Mouse (Mus musculus) hematopoietic stem cell, adult 5-6 weeks (primary cell): ENCODE results near the gene B4galnt1. TPM values are rescaled to one million over a fixed set of nuclear protein-coding genes. Genes with fewer than 3 reads are reported as not detected.
"Not testable (repeated sequence)": the region's sequence is repeated elsewhere in the genome, so short reads cannot be mapped to it uniquely, and the experiment has no call there.

Source experiments
- ATAC-seq, 2 experiments: fragments of 125-278 bp in 1 of 2; replicated peaks in 1 of 2; 2 replicates each; pipeline ENCODE4 v1.8.0; 2016 to 2017; ENCODE audit warnings: inconsistent platforms in 2 of 2, mild to moderate bottlenecking in 2 of 2, moderate number of reproducible peaks in 2 of 2, low read depth in 1 of 2, moderate TSS enrichment in 1 of 2; ENCODE audit not compliant: low FRiP score in 2 of 2, poor library complexity in 2 of 2, severe bottlenecking in 2 of 2, insufficient read depth in 1 of 2, low TSS enrichment in 1 of 2
- total RNA-seq: library from RNA; stranded (forward); fragments of 172-1452, 232-1000 nt; gene quantifications from 2 replicates; pipeline ENCODE4 v1.2.3, GENCODE M21; 2017

Gene B4galnt1
- total RNA-seq, 1 experiment from 2014 or later, result 43.3 TPM

- ATAC-seq, result no peak
Measured at GRCm38 (mm10) chr10:127191191-127192056, 26.4 kb downstream of the B4galnt1 start.

- ATAC-seq, result not testable (repeated sequence)
Measured at GRCm38 (mm10) chr10:127192057-127192328, 27.0 kb downstream of the B4galnt1 start.

GRCm38 (mm10) chr10:127193011-127193410 is 28.0 kb downstream of the B4galnt1 start:
- ATAC-seq, result no peak

GRCm38 (mm10) chr10:127194428-127195327 is 29.7 kb downstream of the B4galnt1 start:
- ATAC-seq, result peak; percentile 27 to 42; a peak in 2 of 4 replicates

- ATAC-seq, result no peak; a peak in 1 of 4 replicates
Measured at GRCm38 (mm10) chr10:127195328-127196129, 30.5 kb downstream of the B4galnt1 start, which contains the start of gene Dtx3. Gene Dtx3 (minus strand): TSS chr10:127195728.

GRCm38 (mm10) chr10:127196392-127196791 is 31.4 kb downstream of the B4galnt1 start:
- ATAC-seq, result no peak

GRCm38 (mm10) chr10:127197104-127197503 is 32.1 kb downstream of the B4galnt1 start:
- no peak for ATAC-seq

GRCm38 (mm10) chr10:127197505-127198110 is 32.6 kb downstream of the B4galnt1 start:
- ATAC-seq, result no peak

GRCm38 (mm10) chr10:127198492-127198891 is 33.5 kb downstream of the B4galnt1 start:
- ATAC-seq, result no peak

- no peak for ATAC-seq
Measured at GRCm38 (mm10) chr10:127199068-127199467, 34.0 kb downstream of the B4galnt1 start.

- no peak for ATAC-seq
Measured at GRCm38 (mm10) chr10:127199474-127199873, 34.4 kb downstream of the B4galnt1 start.

- ATAC-seq, result no peak
Measured at GRCm38 (mm10) chr10:127200279-127200678, 35.3 kb downstream of the B4galnt1 start.

GRCm38 (mm10) chr10:127203106-127203505 is 38.1 kb downstream of the B4galnt1 start:
- ATAC-seq, result no peak

GRCm38 (mm10) chr10:127204589-127204988 is 39.6 kb downstream of the B4galnt1 start:
- ATAC-seq, result no peak

GRCm38 (mm10) chr10:127205373-127205772 is 40.3 kb downstream of the B4galnt1 start:
- peak in 1 of 2 experiments; percentile 34; a peak in 1 of 4 replicates for ATAC-seq

GRCm38 (mm10) chr10:127208921-127209320 is 43.9 kb downstream of the B4galnt1 start:
- no peak for ATAC-seq
